Mouse (Mus musculus) brain, embryonic 14.5 days (tissue): ENCODE data around the gene Mtnr1a.
"Not testable (repeated sequence)": the region's sequence is repeated elsewhere in the genome, so short reads cannot be mapped to it uniquely, and the experiment has no call there.

ENCODE experiments used
- CTCF ChIP-seq: fragments of 200-500 bp; IDR thresholded peaks from 2 replicates; pipeline ENCODE4 v1.5.1; 2012; ENCODE audit warnings: inconsistent platforms, mild to moderate bottlenecking, moderate library complexity, borderline replicate concordance; ENCODE audit not compliant: insufficient read depth, insufficient read length; ENCODE audit errors: extremely low read depth
- POLR2A ChIP-seq: fragments of 200-500 bp; IDR thresholded peaks from 2 replicates; pipeline ENCODE4 v1.6.1; 2012; ENCODE audit warnings: mild to moderate bottlenecking, inconsistent platforms, borderline replicate concordance; ENCODE audit not compliant: poor library complexity, insufficient read depth, insufficient read length, severe bottlenecking; ENCODE audit errors: extremely low read depth

DNA sequence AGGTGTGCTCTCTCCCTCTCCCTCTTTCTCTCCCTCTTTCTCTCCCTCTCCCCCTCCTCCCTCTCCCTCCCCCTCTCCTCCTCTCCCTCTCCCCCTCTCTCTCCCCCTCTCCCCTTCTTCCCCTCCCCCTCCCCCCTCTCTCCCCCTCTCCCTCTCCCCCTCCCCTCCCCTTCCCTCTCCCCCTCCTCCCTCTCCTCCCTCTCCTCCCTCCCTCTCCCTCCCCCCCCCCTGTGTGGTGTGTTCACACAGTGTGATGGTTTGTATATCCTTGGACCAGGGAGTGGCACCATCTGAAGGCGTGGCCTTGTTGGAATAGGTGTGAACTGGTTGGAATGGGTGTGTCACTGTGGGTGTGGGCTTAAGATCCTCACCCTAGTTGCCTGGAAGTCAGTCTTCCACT, 3.5 kb upstream of the Mtnr1a start:
- TF ChIP-seq CTCF, POLR2A: not testable (repeated sequence)
